Mouse (Mus musculus) heart, embryonic 14.5 days (tissue): ENCODE results near the gene Myo15. TPM values are rescaled to one million over a fixed set of nuclear protein-coding genes. Genes with fewer than 3 reads are reported as not detected.
A peak's percentile ranks its signal among the peaks of the same experiment; 100 is the strongest.

Experiments
- ATAC-seq: fragments of 200-750 bp; cut with Nextera tagmentation; 2 replicates; pipeline ENCODE4 v1.8.0; 2017; ENCODE audit warnings: low read depth, moderate TSS enrichment; ENCODE audit not compliant: insufficient number of reproducible peaks, insufficient read depth, low FRiP score
- H3K27ac ChIP-seq, 2 experiments: fragments of 200-500 bp in 1 of 2; fragments of 300-500 bp in 1 of 2; sonication (generic) in 1 of 2; replicated peaks in 1 of 2; 2 replicates each; pipeline ENCODE4 v1.5.1; 2012 to 2014; ENCODE audit warnings: low read depth in 2 of 2, low read length in 2 of 2, control low read depth in 1 of 2, mild to moderate bottlenecking in 1 of 2, mixed read lengths in 1 of 2; ENCODE audit not compliant: control insufficient read depth in 1 of 2, insufficient read depth in 1 of 2
- H3K27me3 ChIP-seq: fragments of 300-500 bp; sonication (generic); 2 replicates; pipeline ENCODE4 v1.6.1; 2014; ENCODE audit warnings: mild to moderate bottlenecking, low read length, control low read depth; ENCODE audit not compliant: control insufficient read depth, insufficient read depth
- H3K36me3 ChIP-seq: fragments of 300-500 bp; sonication (generic); 2 replicates; pipeline ENCODE4 v1.6.1; 2014; ENCODE audit warnings: mild to moderate bottlenecking, control low read depth, low read length, mixed read lengths; ENCODE audit not compliant: control insufficient read depth, insufficient read depth
- H3K4me1 ChIP-seq, 2 experiments: fragments of 200-500 bp in 1 of 2; fragments of 300-500 bp in 1 of 2; sonication (generic) in 1 of 2; 2 replicates each; pipeline ENCODE4 v1.6.1; 2012 to 2014; ENCODE audit warnings: low read length in 2 of 2, control low read depth in 1 of 2, mixed read lengths in 1 of 2; ENCODE audit not compliant: control insufficient read depth in 2 of 2, insufficient read depth in 2 of 2
- H3K4me2 ChIP-seq: fragments of 300-500 bp; sonication (generic); 2 replicates; pipeline ENCODE4 v1.6.1; 2014; ENCODE audit warnings: mild to moderate bottlenecking, low read length
- H3K4me3 ChIP-seq, 2 experiments: fragments of 200-500 bp in 1 of 2; fragments of 300-500 bp in 1 of 2; sonication (generic) in 1 of 2; 2 replicates each; pipeline ENCODE4 v1.5.1; 2012 to 2014; ENCODE audit warnings: low read length in 2 of 2, mild to moderate bottlenecking in 2 of 2, control low read depth in 1 of 2, low read depth in 1 of 2, moderate library complexity in 1 of 2; ENCODE audit not compliant: control insufficient read depth in 1 of 2, insufficient read depth in 1 of 2
- H3K9ac ChIP-seq: fragments of 300-500 bp; sonication (generic); 2 replicates; pipeline ENCODE4 v1.6.1; 2014; ENCODE audit warnings: mild to moderate bottlenecking, low read length
- H3K9me3 ChIP-seq: fragments of 300-500 bp; sonication (generic); 2 replicates; pipeline ENCODE4 v1.6.1; 2016; ENCODE audit warnings: low read length, control low read depth; ENCODE audit not compliant: control insufficient read depth
- WGBS: fragments of 180-500 bp; shearing (Covaris S2); extraction: QIAGEN DNeasy Blood & Tissue Kit; methylation state at CpG from one replicate; pipeline ENCODE4 v1.1.7; 2014; 5-methylcytosine and 5-hydroxymethylcytosine counted together
- polyA plus RNA-seq: library from polyadenylated mRNA; unstranded; fragments of >200 nt; fragmentation: Nextera tagmentation; extraction: Ambion mirVana; gene quantifications from 2 replicates; pipeline ENCODE4 v1.2.1, GENCODE M21; 2014

Myo15 gene
- polyA plus RNA-seq, 1 experiment from 2014 or later = 0.01 TPM

GRCm38 (mm10) chr11:60507281-60507680 is 38.1 kb downstream of the Myo15 start:
- Histone ChIP-seq H3K36me3 (no peaks in the 10 kb centered on the region), H3K4me3 (no peak overlapping the region), H3K27ac (no peak overlapping the region), H3K9me3 (no peaks in the 10 kb centered on the region), H3K9ac (no peak overlapping the region), H3K4me1 (peaks cover 10 to 12% of the 10 kb centered on the region in 2 experiments; a peak in 3 of 4 replicates), H3K4me2 (no peak overlapping the region), H3K27me3 (peaks cover 28% of the 10 kb centered on the region)
- 77% methylated on average over 13 of the region's 13 CpGs for WGBS
- no peak for ATAC-seq

GRCm38 (mm10) chr11:60508950-60509349 is 39.8 kb downstream of the Myo15 start:
- ATAC-seq = no peak
- 3% methylated on average over 11 of the region's 11 CpGs for WGBS
- no peaks in the 10 kb centered on the region for H3K36me3 ChIP-seq
- H3K27me3 ChIP-seq = peaks cover 28% of the 10 kb centered on the region
- H3K9me3 ChIP-seq = no peaks in the 10 kb centered on the region
- H3K4me3 ChIP-seq = peak overlapping the region; percentile 41 to 50
- H3K27ac ChIP-seq = no peak overlapping the region
- H3K4me1 ChIP-seq = peaks cover 10 to 12% of the 10 kb centered on the region in 2 experiments; a peak in 3 of 4 replicates
- peak overlapping the region; percentile 86 for H3K4me2 ChIP-seq
- peak overlapping the region; percentile 65 for H3K9ac ChIP-seq

GRCm38 (mm10) chr11:60509500-60509899 is 40.4 kb downstream of the Myo15 start:
- Histone ChIP-seq H3K9ac (peak overlapping the region; percentile 65), H3K4me2 (peak overlapping the region; percentile 86), H3K4me3 (peak overlapping the region; percentile 41 to 50), H3K9me3 (no peaks in the 10 kb centered on the region), H3K27ac (no peak overlapping the region), H3K27me3 (peaks cover 28% of the 10 kb centered on the region), H3K36me3 (no peaks in the 10 kb centered on the region), H3K4me1 (peaks cover 10 to 12% of the 10 kb centered on the region in 2 experiments; a peak in 3 of 4 replicates)
- ATAC-seq = 0 out of 2 replicates have a peak, but pooled peaks have one; percentile 33
- WGBS = under 1% methylated on average over 25 of the region's 25 CpGs

- Histone ChIP-seq H3K9ac (no peak overlapping the region), H3K4me3 (no peak overlapping the region), H3K9me3 (no peaks in the 10 kb centered on the region), H3K4me1 (peaks cover 10 to 12% of the 10 kb centered on the region in 2 experiments; a peak in 3 of 4 replicates), H3K27ac (no peak overlapping the region), H3K36me3 (no peaks in the 10 kb centered on the region), H3K27me3 (peaks cover 28% of the 10 kb centered on the region), H3K4me2 (no peak overlapping the region)
- no peak for ATAC-seq
- 67% methylated on average over 1 of the region's 1 CpGs for WGBS
Measured at GRCm38 (mm10) chr11:60511893-60512292, 42.8 kb downstream of the Myo15 start.

- ATAC-seq = no peak
Measured at GRCm38 (mm10) chr11:60512520-60512919, 43.4 kb downstream of the Myo15 start.

GRCm38 (mm10) chr11:60514941-60515340 is 45.8 kb downstream of the Myo15 start:
- H3K9ac ChIP-seq = no peak overlapping the region
- no peak overlapping the region for H3K4me2 ChIP-seq
- no peaks in the 10 kb centered on the region for H3K9me3 ChIP-seq
- H3K36me3 ChIP-seq = no peaks in the 10 kb centered on the region
- H3K4me1 ChIP-seq = no peaks in the 10 kb centered on the region
- peaks cover 12% of the 10 kb centered on the region for H3K27me3 ChIP-seq
- 57% methylated on average over 2 of the region's 2 CpGs for WGBS
- H3K4me3 ChIP-seq = no peak overlapping the region
- H3K27ac ChIP-seq = no peak overlapping the region
- no peak for ATAC-seq

More at GRCm38 (mm10) chr11:60512520-60512919, 43.4 kb downstream of the Myo15 start:
- H3K4me1 ChIP-seq = peaks cover 10 to 12% of the 10 kb centered on the region in 2 experiments; a peak in 3 of 4 replicates
- H3K27ac ChIP-seq = no peak overlapping the region
- peaks cover 28% of the 10 kb centered on the region for H3K27me3 ChIP-seq
- no peak overlapping the region for H3K9ac ChIP-seq
- no peaks in the 10 kb centered on the region for H3K36me3 ChIP-seq
- WGBS = 86% methylated on average over 2 of the region's 2 CpGs
- no peak overlapping the region for H3K4me3 ChIP-seq
- H3K4me2 ChIP-seq = no peak overlapping the region
- H3K9me3 ChIP-seq = no peaks in the 10 kb centered on the region

GRCm38 (mm10) chr11:60518305-60518704 is 49.2 kb downstream of the Myo15 start:
- H3K4me2 ChIP-seq = no peak overlapping the region
- no peak overlapping the region for H3K9ac ChIP-seq
- H3K27ac ChIP-seq = no peak overlapping the region
- WGBS = 59% methylated on average over 4 of the region's 4 CpGs
- ATAC-seq = no peak
- H3K36me3 ChIP-seq = no peaks in the 10 kb centered on the region
- no peak overlapping the region for H3K4me3 ChIP-seq
- H3K4me1 ChIP-seq = no peaks in the 10 kb centered on the region
- H3K27me3 ChIP-seq = no peaks in the 10 kb centered on the region
- no peaks in the 10 kb centered on the region for H3K9me3 ChIP-seq

GRCm38 (mm10) chr11:60522027-60522426 is 52.9 kb downstream of the Myo15 start:
- H3K27ac ChIP-seq = no peak overlapping the region
- no peaks in the 10 kb centered on the region for H3K9me3 ChIP-seq
- no peak overlapping the region for H3K9ac ChIP-seq
- no peak overlapping the region for H3K4me3 ChIP-seq
- no peak for ATAC-seq
- H3K4me1 ChIP-seq = no peaks in the 10 kb centered on the region
- no peaks in the 10 kb centered on the region for H3K36me3 ChIP-seq
- WGBS = 73% methylated on average over 5 of the region's 5 CpGs
- no peaks in the 10 kb centered on the region for H3K27me3 ChIP-seq
- H3K4me2 ChIP-seq = no peak overlapping the region
